Mouse (Mus musculus): Measurements from ENCODE around the gene Ccdc81.

GRCm38 (mm10) chr7:89836676-89837075 is 66.8 kb downstream of the Ccdc81 start:
- no peak for TF ChIP-seq CTCF (IDR thresholded peaks at IDR 0.05; ENCODE audit: extremely low read depth, insufficient read depth, insufficient read length, insufficient replicate concordance)
- TF ChIP-seq POLR2A (IDR thresholded peaks at IDR 0.05; ENCODE audit: low read depth, low read length), result no peak
